Mouse (Mus musculus): ENCODE results near the gene Tada1. TPM values are rescaled to one million over a fixed set of nuclear protein-coding genes. Genes with fewer than 3 reads are reported as not detected.

Gene Tada1
- polyA plus RNA-seq, 1 experiment: 21.8 TPM

GRCm38 (mm10) chr1:166395661-166396060, 16.8 kb downstream of the Tada1 start:
- TF ChIP-seq CTCF (IDR thresholded peaks at IDR 0.05; ENCODE audit: control insufficient read depth, insufficient read depth, insufficient replicate concordance, low read depth, low read length): no peak
- TF ChIP-seq POLR2A (IDR thresholded peaks at IDR 0.05; ENCODE audit: control insufficient read depth, low read depth, low read length): no peak
- H3K36me3 ChIP-seq (ENCODE audit: control insufficient read depth, insufficient read depth, low read length): peaks cover 5% of the 10 kb centered on the region
- H3K4me3 ChIP-seq (ENCODE audit: control insufficient read depth, low read depth, low read length): no peak overlapping the region
- H3K27ac ChIP-seq (ENCODE audit: control insufficient read depth, insufficient read depth, low read depth, low read length): no peak overlapping the region
- no peaks in the 10 kb centered on the region for H3K27me3 ChIP-seq (ENCODE audit: control insufficient read depth, insufficient read depth, low read length)
- no peaks in the 10 kb centered on the region for H3K4me1 ChIP-seq (ENCODE audit: control insufficient read depth, insufficient read depth, low read length)

GRCm38 (mm10) chr1:166396381-166396780, 17.5 kb downstream of the Tada1 start:
- TF ChIP-seq CTCF (IDR thresholded peaks at IDR 0.05; ENCODE audit: control insufficient read depth, insufficient read depth, insufficient replicate concordance, low read depth, low read length): no peak
- no peak for TF ChIP-seq POLR2A (IDR thresholded peaks at IDR 0.05; ENCODE audit: control insufficient read depth, low read depth, low read length)
- Histone ChIP-seq H3K36me3 (ENCODE audit: control insufficient read depth, insufficient read depth, low read length) (peaks cover 5% of the 10 kb centered on the region), H3K27me3 (ENCODE audit: control insufficient read depth, insufficient read depth, low read length) (no peaks in the 10 kb centered on the region), H3K27ac (ENCODE audit: control insufficient read depth, insufficient read depth, low read depth, low read length) (no peak overlapping the region), H3K4me3 (ENCODE audit: control insufficient read depth, low read depth, low read length) (no peak overlapping the region), H3K4me1 (ENCODE audit: control insufficient read depth, insufficient read depth, low read length) (no peaks in the 10 kb centered on the region)

DNA sequence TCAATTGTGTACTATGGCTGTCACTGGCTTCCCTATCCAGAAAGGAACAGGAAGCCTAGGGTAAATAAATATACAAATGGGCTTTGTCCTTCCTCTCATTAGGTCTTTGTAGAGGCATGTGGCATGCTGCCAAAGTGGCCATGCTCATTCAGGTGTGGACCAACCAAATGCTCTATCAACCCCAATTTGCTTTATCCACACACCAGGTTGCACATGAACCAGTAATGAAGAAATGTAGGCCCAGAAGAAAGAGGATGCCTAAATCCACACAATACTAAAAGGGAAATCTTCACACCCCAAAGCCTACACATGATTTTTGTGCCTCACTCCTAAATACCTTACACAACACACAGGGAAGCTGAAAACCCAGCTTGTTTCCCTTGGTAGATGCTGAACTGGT, 22.6 kb downstream of the Tada1 start:
- no peak overlapping the region for H3K4me3 ChIP-seq (ENCODE audit: control insufficient read depth, low read depth, low read length)
- TF ChIP-seq POLR2A (IDR thresholded peaks at IDR 0.05; ENCODE audit: control insufficient read depth, low read depth, low read length): no peak
- no peak for TF ChIP-seq CTCF (IDR thresholded peaks at IDR 0.05; ENCODE audit: control insufficient read depth, insufficient read depth, insufficient replicate concordance, low read depth, low read length)
- H3K27ac ChIP-seq (ENCODE audit: control insufficient read depth, insufficient read depth, low read depth, low read length): no peak overlapping the region
- H3K36me3 ChIP-seq (ENCODE audit: control insufficient read depth, insufficient read depth, low read length): peaks cover 3% of the 10 kb centered on the region
- no peaks in the 10 kb centered on the region for H3K4me1 ChIP-seq (ENCODE audit: control insufficient read depth, insufficient read depth, low read length)
- H3K27me3 ChIP-seq (ENCODE audit: control insufficient read depth, insufficient read depth, low read length): no peaks in the 10 kb centered on the region

DNA sequence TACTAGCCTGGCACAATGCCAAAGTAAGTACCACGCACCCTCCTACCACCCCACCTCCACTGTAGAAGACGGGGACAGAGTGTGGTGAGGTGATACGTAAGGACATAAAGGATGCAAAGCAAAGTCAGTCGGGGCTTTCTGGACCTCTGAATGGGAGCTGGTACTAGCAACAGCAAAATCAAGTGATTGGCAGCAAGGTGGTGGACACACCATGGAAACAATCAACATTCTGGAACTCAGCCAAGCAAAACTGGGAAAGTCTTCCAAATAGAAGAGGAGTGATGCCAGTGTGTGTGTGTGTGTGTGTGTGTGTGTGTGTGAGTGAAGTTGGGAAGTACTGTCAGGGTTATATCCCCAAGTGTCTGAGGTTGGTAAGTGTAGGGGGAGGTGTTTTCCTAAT, 23.1 kb downstream of the Tada1 start:
- H3K4me1 ChIP-seq (ENCODE audit: control insufficient read depth, insufficient read depth, low read length): no peaks in the 10 kb centered on the region
- no peak overlapping the region for H3K27ac ChIP-seq (ENCODE audit: control insufficient read depth, insufficient read depth, low read depth, low read length)
- no peak overlapping the region for H3K4me3 ChIP-seq (ENCODE audit: control insufficient read depth, low read depth, low read length)
- TF ChIP-seq CTCF (IDR thresholded peaks at IDR 0.05; ENCODE audit: control insufficient read depth, insufficient read depth, insufficient replicate concordance, low read depth, low read length): no peak
- peaks cover 3% of the 10 kb centered on the region for H3K36me3 ChIP-seq (ENCODE audit: control insufficient read depth, insufficient read depth, low read length)
- no peaks in the 10 kb centered on the region for H3K27me3 ChIP-seq (ENCODE audit: control insufficient read depth, insufficient read depth, low read length)

GRCm38 (mm10) chr1:166403846-166404245, 24.9 kb downstream of the Tada1 start:
- Histone ChIP-seq H3K36me3 (ENCODE audit: control insufficient read depth, insufficient read depth, low read length) (peaks cover 3% of the 10 kb centered on the region), H3K27ac (ENCODE audit: control insufficient read depth, insufficient read depth, low read depth, low read length) (no peak overlapping the region), H3K27me3 (ENCODE audit: control insufficient read depth, insufficient read depth, low read length) (no peaks in the 10 kb centered on the region), H3K4me1 (ENCODE audit: control insufficient read depth, insufficient read depth, low read length) (no peaks in the 10 kb centered on the region; the same call in 1 of the 2 replicates), H3K4me3 (ENCODE audit: control insufficient read depth, low read depth, low read length) (no peak overlapping the region)
- TF ChIP-seq CTCF (IDR thresholded peaks at IDR 0.05; ENCODE audit: control insufficient read depth, insufficient read depth, insufficient replicate concordance, low read depth, low read length) (no peak), POLR2A (IDR thresholded peaks at IDR 0.05; ENCODE audit: control insufficient read depth, low read depth, low read length) (no peak)

DNA sequence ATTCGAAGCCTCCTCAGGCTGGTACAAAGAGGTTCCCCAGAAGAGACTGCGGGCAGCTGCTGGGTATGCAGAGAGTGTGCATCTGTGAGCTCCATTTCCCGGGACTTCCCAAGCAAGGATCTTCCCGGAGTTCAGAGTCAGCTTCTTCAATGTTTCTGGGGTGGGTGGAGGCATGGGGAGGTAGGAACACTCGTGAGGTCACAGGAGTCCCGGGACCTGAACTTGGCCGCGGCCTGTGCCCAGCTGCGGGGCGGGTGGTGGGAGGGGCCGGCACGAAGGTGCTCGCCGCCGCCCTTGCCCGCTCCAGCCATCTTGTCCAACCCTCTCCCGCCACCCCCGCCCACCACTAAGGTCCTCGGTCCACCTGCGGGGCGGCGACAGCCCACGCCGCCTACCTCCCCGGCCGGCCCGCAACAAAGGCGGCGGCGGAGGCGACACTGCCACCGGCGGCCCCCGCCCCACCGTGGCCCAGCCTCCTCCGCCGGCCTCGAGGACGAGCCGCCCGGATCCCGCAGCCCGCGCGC, 30.3 kb downstream of the Tada1 start:
- H3K27me3 ChIP-seq (ENCODE audit: control insufficient read depth, insufficient read depth, low read length): no peaks in the 10 kb centered on the region
- H3K36me3 ChIP-seq (ENCODE audit: control insufficient read depth, insufficient read depth, low read length): no peaks in the 10 kb centered on the region
- TF ChIP-seq POLR2A (IDR thresholded peaks at IDR 0.05; ENCODE audit: control insufficient read depth, low read depth, low read length) (no peak), CTCF (IDR thresholded peaks at IDR 0.05; ENCODE audit: control insufficient read depth, insufficient read depth, insufficient replicate concordance, low read depth, low read length) (no peak)
- H3K4me3 ChIP-seq (ENCODE audit: control insufficient read depth, low read depth, low read length): peak overlapping the region; percentile 95
- H3K4me1 ChIP-seq (ENCODE audit: control insufficient read depth, insufficient read depth, low read length): peaks cover 6% of the 10 kb centered on the region
- H3K27ac ChIP-seq (ENCODE audit: control insufficient read depth, insufficient read depth, low read depth, low read length): peak overlapping the region; percentile 61

DNA sequence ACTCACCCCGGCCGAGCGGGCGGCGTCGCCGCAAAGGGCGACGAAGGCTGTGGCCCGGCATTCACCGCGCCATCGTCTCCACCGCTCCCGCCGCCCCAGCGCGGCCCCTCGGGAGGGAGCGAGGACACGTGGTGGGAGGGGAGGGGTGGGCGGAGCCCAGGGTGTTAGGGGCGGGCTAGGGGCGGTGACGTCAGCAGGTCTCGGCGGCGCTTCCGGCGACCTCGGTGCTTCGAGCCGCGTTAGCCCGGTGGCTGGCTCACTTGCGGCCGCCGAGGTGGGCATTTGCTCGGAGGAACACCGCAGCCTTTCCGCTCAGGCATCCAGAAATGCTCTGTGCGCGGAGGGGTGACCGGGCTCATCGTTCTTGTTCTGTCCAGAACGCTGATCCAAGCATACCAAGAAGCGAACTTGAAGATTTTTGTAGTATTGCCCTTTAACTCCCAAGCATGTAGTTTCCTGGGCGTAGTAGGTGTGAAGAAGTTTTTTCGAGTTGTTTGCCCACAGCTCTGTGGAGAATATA, 30.9 kb downstream of the Tada1 start, which contains the start of gene Pogk:
TSS of gene Pogk (minus strand) at position 163 of the 520 bp plus-strand sequence.
- peak within 1 kb of the TSS; percentile 81 for H3K27ac ChIP-seq (ENCODE audit: control insufficient read depth, insufficient read depth, low read depth, low read length)
- no peaks in the 10 kb centered on the region for H3K36me3 ChIP-seq (ENCODE audit: control insufficient read depth, insufficient read depth, low read length)
- H3K4me1 ChIP-seq (ENCODE audit: control insufficient read depth, insufficient read depth, low read length): peaks cover 6% of the 10 kb centered on the region
- peak within 1 kb of the TSS; percentile 95 for H3K4me3 ChIP-seq (ENCODE audit: control insufficient read depth, low read depth, low read length)
- no peak for TF ChIP-seq CTCF (IDR thresholded peaks at IDR 0.05; ENCODE audit: control insufficient read depth, insufficient read depth, insufficient replicate concordance, low read depth, low read length)
- peak; percentile 61 for TF ChIP-seq POLR2A (IDR thresholded peaks at IDR 0.05; ENCODE audit: control insufficient read depth, low read depth, low read length)
- H3K27me3 ChIP-seq (ENCODE audit: control insufficient read depth, insufficient read depth, low read length): no peaks in the 10 kb centered on the region

All from testis, adult 2 months (tissue).